Mouse (Mus musculus): Measurements from ENCODE around the gene Ifna4.

Gene Ifna4

DNA sequence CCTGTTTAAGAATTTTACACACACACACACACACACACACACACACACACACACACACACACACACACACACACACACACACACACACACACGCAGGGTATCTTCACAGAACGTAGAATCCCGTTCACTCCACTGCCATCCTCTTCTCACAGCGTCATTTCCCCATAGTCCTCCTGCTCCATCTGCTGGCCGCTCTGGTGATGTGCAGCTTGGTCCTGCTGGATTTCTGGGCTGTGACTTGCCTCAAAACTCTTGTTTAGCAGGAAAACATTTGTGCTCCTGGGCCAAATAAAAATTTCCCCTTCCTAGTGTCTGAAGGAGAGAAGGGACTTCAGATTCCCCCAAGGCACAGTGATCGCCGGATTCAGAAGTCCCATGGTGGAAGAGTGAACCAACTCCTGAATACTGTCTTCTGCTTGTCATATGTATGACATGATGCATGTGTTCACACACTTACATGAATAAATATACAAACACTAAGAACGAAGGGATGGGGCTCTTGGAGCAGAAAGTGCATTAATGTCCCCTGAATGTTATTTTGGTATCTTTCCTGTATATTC, 25.8 kb downstream of the Ifna4 start:
- DNase-seq (ENCODE audit: low spot score), result peak; percentile 69

DNA sequence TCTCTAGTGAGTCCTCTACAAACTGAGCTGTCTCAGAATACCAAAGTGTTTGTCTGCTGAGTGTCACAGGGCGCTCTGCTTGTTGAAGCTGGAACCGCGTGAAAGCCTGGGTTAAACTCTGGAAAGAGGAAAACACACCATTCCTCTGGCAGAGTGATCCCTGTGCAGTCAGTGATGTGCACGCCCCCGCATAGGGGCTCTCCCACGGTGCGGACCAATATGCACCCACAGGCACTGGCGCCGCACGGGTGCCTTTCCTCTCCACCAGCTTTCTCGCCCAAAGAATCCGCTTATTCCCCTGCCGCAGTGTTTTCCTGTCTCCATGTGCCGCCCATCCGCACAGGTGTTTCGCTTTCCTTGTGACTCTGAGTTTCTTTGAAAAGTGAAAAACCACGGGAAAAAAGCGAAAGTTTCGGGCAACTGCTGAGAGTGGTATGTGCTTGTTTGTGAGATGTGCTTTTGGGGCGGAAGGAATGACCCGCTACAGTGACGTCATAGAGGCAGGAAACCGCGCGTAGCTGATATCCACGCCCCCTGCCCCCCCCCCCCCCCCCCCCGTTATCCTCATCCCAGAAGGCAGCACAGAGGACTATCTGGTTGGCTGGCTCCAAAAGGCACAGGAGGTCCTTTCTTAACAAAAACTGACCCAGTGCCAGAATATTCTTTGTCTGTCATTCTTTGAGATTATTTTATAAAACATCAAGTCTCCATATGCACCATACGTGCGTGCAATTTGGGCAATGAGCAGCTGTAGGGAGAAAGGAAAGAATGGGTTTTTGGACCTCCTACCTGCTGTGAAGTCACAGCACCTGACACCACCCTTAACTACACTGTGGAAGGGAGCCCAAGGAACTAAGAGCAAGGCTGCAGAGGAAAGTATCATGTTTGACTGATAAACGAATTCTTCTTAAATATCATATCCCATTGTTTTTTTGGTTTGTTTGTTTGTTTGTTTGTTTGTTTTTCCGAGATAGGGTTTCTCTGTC, 26.6 kb downstream of the Ifna4 start:
- peak; percentile 40 for DNase-seq (ENCODE audit: low spot score)

GRCm38 (mm10) chr4:88872691-88873090, 31.0 kb downstream of the Ifna4 start:
- DNase-seq (ENCODE audit: low spot score), result no peak

DNA sequence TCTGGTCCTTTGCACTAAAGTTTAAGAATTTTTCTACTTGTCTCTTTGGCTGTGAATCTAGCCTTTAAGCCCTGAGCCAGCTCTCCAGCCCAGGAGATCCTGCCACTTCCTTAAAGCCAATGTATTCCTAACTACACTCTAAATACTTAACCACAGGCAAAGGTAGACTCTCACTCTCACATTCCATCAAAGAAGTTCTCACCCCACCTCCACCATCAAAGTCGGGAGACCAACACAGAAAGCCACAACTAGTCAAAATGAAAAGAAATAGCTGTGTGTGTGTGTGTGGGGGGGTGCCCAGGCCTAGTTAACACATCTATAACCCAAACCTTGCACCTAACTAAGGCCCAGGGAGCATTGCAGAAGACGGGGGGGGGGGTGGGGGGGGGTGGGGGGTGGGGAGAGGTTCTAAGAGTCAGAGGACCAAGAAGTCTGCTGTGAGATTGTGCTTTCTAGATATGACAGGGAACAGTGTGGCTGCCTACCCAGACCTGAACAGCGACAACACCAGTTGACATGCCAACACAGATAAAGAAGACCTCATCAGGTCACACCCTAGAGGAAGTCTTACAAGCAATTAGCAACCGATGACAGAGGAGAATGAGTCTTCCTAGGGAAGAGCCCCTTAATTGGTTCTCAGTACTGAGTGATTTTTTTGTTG, 33.9 kb downstream of the Ifna4 start:
- DNase-seq (ENCODE audit: low spot score), result no peak

- DNase-seq (ENCODE audit: low spot score), result no peak
Measured at GRCm38 (mm10) chr4:88876520-88876919, 34.9 kb downstream of the Ifna4 start.

GRCm38 (mm10) chr4:88878246-88878645, 36.6 kb downstream of the Ifna4 start:
- no peak for DNase-seq (ENCODE audit: low spot score)

DNA sequence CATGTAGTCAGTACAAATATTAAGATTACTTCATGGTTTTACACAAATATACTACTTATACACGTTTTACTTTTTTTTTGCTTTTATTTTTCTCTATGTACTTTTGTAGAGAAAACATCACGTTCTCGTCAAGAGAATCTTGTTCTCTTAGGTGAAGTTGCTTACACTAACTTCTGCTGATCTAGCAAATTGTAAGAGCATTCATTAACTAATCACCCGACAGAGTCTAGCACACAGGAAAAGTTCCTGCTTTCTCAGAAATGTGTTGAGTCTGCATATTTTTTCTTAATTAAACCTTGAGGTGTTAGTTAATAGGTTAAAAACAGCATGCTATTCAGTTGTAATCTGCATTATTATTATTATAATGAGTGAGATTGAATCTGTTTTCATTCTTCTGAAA, 37.1 kb downstream of the Ifna4 start:
- DNase-seq (ENCODE audit: low spot score), result no peak

DNA sequence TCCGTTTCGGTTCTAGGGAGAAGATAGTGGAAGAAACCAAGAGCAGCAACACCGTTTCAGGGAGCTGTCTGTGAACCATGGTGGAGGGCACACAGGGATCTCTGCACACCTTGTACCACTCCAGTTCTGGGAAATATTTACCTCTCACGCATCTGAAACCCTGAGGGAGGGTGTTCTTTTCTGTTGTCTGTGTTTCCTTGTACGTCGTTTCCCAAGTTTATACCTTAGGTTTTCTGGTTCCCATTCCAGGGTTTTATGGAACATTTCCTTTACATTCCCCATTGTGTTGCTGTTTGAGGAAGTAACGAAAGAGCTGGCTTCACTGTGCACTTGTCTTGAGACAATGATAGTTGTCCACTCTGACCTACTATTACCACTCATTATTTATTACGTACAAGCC, 38.4 kb downstream of the Ifna4 start, which contains the start of gene Ifne:
Gene Ifne, minus strand, starts transcription at position 101 of the 400 bp plus-strand sequence.
- no peak for DNase-seq (ENCODE audit: low spot score)

DNA sequence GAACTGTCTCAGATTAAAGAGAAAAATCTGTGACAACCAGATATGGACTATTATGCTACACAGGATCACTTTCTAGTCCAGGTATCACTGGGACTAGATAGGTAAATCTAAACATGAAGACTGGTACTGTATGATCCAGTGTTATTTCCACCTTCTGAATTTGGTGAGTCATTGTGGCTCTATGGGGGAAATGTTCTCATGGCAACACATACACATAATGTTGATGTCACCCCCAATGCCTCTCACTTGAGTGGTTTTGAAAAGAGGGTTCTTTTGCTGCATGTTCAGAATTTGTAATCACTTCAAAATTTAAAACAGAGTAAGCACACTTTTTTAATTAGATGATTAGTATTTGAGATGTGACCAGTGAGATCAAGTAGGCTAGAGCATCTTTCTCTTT, 46.6 kb downstream of the Ifna4 start:
- DNase-seq (ENCODE audit: low spot score), result no peak

All from spleen, adult 12 weeks (tissue).